Comparison of ENCODE assay signal across 28 mouse cellular contexts in the genomic region with DNA sequence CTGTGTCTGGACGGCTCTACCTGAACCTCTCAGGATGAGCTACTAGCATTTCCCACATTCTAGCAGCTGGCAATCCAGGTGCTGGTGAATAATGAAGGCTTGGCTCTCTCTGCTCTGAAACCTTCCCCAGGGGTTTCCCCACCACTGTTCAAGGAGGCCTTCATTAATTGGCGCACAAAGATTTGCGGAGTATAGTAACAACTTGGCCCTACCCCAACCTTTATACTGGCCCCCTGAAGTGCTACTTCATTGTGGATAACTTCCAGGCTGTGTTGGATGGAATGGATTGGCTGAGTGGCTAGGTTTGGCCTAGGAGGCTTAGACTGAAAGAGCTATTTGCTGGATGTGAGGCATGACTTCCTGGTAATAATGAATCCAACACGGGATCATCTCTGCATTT.
DNase-seq lines count a peak whose midpoint lies in the region; ATAC-seq lines count a peak whose summit lies in the region.
"Had no signal": no experiment of that assay in that cellular context is flagged by ENCODE, and none has a peak within 500 bp of the region (broad histone marks: within the 10 kb centered on the region; RNA-seq: fewer than 3 reads in every experiment).

No protein-coding gene starts in this region.

- 64% methylated on average over 4 of the region's 4 CpGs for WGBS in limb, embryonic 13.5 days
- WGBS in limb, embryonic 10.5 days: 87% methylated on average over 4 of the region's 4 CpGs

- no peak overlapping the region for H3K27ac ChIP-seq in limb, embryonic 13.5 days
- H3K27ac ChIP-seq in limb, embryonic 10.5 days: no peak overlapping the region
- H3K27ac ChIP-seq: embryonic facial prominence, embryonic 13.5 days; embryonic facial prominence, embryonic 15.5 days; forebrain, embryonic 10.5 days; forebrain, embryonic 12.5 days had no signal

- no peak overlapping the region for H3K9ac ChIP-seq in limb, embryonic 13.5 days
- H3K9ac ChIP-seq: embryonic facial prominence, embryonic 13.5 days; embryonic facial prominence, embryonic 15.5 days; forebrain, embryonic 12.5 days had no signal

- DNase-seq in heart, adult 11 months: peak; percentile 51
- DNase-seq in heart, adult 18-20 months: no peak
- no peak for DNase-seq in limb, embryonic 10.5 days (ENCODE audit: low spot score)
- DNase-seq: adrenal gland, adult 8-10 months; adrenal gland, postnatal 14 days; adrenal gland, postnatal 36 days; B cell, adult 2 months; cerebellum, adult 11 months; cerebellum, adult 18-20 months; cerebellum, adult 8-10 months; cerebellum, adult 9-11 months; cerebellum, postnatal 14 days; cerebellum, postnatal 36 days; embryo, embryonic 11 days had no signal

- H3K27me3 ChIP-seq in limb, embryonic 13.5 days: no peaks in the 10 kb centered on the region
- H3K27me3 ChIP-seq in limb, embryonic 10.5 days (ENCODE audit: low read depth, poor library complexity, severe bottlenecking): no peaks in the 10 kb centered on the region
- H3K27me3 ChIP-seq: CH12.LX; embryonic facial prominence, embryonic 13.5 days; embryonic facial prominence, embryonic 15.5 days; forebrain, embryonic 12.5 days; Patski had no signal

- no peaks in the 10 kb centered on the region for H3K36me3 ChIP-seq in limb, embryonic 13.5 days
- no peaks in the 10 kb centered on the region for H3K36me3 ChIP-seq in limb, embryonic 10.5 days
- H3K36me3 ChIP-seq: embryonic facial prominence, embryonic 13.5 days; embryonic facial prominence, embryonic 15.5 days; forebrain, embryonic 10.5 days; forebrain, embryonic 12.5 days; G1E had no signal

- ATAC-seq in limb, embryonic 13.5 days (ENCODE audit: low FRiP score, low read depth): peak; percentile 66
- no peak for ATAC-seq in megakaryocyte progenitor cell, adult 5-6 weeks (replicated peaks; ENCODE audit: poor library complexity)
- ATAC-seq: activated CD4-positive, CD25-positive, alpha-beta regulatory T cell, adult 4 months; CD4-positive, CD25-positive, alpha-beta regulatory T cell, adult 4 months; forebrain, embryonic 14.5 days; forebrain, embryonic 16.5 days; Patski had no signal

- H3K9me3 ChIP-seq in limb, embryonic 13.5 days: 0 out of 2 replicates have a peak, but pooled peaks cover 6% of the 10 kb centered on the region
- H3K9me3 ChIP-seq in limb, embryonic 10.5 days (replicated peaks): no peaks in the 10 kb centered on the region
- H3K9me3 ChIP-seq: embryonic facial prominence, embryonic 13.5 days; embryonic facial prominence, embryonic 15.5 days; forebrain, embryonic 10.5 days; forebrain, embryonic 12.5 days; G1E had no signal

- no peak overlapping the region for H3K4me2 ChIP-seq in limb, embryonic 13.5 days (replicated peaks)
- H3K4me2 ChIP-seq: embryonic facial prominence, embryonic 13.5 days; embryonic facial prominence, embryonic 15.5 days; forebrain, embryonic 12.5 days had no signal

- peaks cover 18% of the 10 kb centered on the region for H3K4me1 ChIP-seq in limb, embryonic 13.5 days
- no peaks in the 10 kb centered on the region for H3K4me1 ChIP-seq in limb, embryonic 10.5 days
- H3K4me1 ChIP-seq: forebrain, embryonic 10.5 days; forebrain, embryonic 12.5 days had no signal

- H3K4me3 ChIP-seq in limb, embryonic 13.5 days: no peak overlapping the region
- H3K4me3 ChIP-seq in limb, embryonic 10.5 days: no peak overlapping the region
- H3K4me3 ChIP-seq: embryonic facial prominence, embryonic 13.5 days; embryonic facial prominence, embryonic 15.5 days; erythroblast, embryonic 14.5 days; forebrain, embryonic 10.5 days; forebrain, embryonic 12.5 days had no signal
